Mouse (Mus musculus) spleen, adult 18-20 months (tissue): ENCODE data around the gene Sorbs1.

ENCODE experiments used
- DNase-seq, 2 experiments: peaks; one replicate each; pipeline ENCODE4 v3.0.0; 2022; ENCODE audit warnings: mixed read lengths in 2 of 2

The Sorbs1 gene

GRCm38 (mm10) chr19:40336694-40337093 is 176.9 kb downstream of the Sorbs1 start:
- no peak for DNase-seq

- DNase-seq, result no peak
These were observed 179.7 kb downstream of the Sorbs1 start for GRCm38 (mm10) chr19:40333905-40334304.

GRCm38 (mm10) chr19:40333081-40333480 is 180.5 kb downstream of the Sorbs1 start:
- no peak for DNase-seq

DNA sequence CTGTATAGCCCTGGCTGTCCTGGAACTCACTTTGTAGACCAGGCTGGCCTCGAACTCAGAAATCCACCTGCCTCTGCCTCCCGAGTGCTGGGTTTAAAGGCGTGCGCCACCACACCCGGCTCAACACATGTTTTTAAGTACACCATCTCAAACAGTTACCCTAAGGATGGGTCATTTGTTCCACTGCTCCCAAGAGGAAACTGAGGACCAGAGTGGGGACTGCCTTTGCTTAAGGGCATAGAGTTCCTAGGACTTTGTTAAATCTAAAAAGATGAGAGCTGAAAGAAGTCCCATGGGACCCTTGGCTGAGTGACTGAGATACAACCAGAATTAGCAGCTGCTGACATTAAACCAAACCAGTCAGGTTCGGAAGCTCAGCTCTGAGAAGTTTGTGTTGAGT is 181.3 kb downstream of the Sorbs1 start:
- DNase-seq, result no peak

DNA sequence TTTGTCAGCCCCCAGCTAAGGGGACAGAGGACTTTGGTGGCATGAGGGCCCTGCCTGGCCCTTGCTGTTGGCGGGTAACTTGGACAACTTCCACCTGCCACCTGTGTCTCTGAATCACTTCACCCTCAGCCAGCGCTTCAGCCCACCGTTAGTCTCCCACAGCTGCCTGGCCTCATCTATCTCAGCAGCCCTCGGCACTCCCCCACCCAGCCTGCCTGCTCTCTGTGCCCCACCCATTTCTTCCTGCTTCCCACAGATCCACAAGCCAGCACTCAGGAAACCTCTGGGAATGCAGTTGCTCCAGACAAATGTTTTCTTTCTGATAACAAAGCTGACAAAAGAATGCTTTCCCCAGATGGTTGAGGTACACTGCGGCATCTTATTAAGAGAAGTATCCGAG is 181.7 kb downstream of the Sorbs1 start:
- no peak for DNase-seq

GRCm38 (mm10) chr19:40326126-40326525 is 187.5 kb downstream of the Sorbs1 start:
- DNase-seq, result no peak

DNA sequence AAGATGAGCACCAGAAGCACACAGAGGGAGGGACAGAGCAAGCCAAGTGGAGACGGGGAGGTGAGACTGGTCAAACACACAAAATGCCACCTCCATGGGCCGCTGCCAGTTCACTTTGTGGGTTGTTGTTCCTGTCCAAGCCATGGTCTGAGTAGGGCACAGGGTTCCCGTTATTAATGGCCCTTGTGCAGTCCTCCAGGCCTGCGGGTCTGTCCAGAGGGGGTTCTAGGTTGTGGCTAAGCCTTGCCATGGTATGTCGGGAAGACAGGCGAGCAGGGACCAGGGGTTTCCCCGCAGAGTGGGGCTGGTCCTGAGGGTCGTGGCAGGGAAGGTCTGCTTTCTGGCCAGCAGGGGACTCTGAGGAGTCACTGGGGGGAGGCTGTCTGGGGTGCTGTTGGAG is 188.2 kb downstream of the Sorbs1 start:
- DNase-seq, result no peak

- no peak for DNase-seq
These were observed 191.4 kb downstream of the Sorbs1 start for GRCm38 (mm10) chr19:40322226-40322625.

DNA sequence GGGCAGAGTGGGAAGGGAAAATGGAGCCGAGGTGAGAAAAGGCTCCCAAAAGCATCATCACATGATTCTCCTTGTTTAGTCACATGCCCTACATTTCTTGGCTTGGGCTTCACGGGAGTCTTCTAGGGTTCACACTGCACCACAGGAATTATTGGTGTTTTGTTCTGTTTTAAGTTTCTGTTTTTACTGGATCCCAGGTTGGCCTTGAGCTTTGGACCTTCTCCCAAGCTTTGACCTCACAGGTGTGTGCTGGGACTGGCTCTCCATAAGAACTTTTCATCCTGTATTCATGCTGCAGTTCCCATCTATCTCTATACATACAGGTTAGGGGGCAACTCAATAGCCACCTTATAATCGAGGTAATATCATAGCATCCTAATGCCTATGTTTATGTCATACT is 194.4 kb downstream of the Sorbs1 start:
- no peak for DNase-seq

DNA sequence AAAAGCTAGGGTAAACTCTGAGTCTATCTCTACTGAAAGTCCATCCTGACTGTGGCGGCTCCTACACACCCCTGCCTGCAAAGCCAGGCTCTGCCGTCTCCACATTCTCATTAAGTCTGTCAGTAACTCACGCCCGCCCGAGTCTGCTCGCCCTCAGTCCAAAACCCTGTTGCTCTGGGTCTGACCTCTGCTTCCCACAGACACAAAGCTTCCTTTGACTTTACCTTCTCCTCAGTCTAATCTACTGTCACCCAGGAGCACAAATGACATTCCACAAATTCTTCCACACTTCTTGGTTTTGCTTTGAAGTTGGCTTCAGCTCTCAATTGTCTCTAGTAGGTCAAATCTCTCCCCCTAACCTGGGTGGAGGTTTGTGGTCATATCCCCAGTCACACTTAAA is 195.1 kb downstream of the Sorbs1 start:
- no peak for DNase-seq

DNA sequence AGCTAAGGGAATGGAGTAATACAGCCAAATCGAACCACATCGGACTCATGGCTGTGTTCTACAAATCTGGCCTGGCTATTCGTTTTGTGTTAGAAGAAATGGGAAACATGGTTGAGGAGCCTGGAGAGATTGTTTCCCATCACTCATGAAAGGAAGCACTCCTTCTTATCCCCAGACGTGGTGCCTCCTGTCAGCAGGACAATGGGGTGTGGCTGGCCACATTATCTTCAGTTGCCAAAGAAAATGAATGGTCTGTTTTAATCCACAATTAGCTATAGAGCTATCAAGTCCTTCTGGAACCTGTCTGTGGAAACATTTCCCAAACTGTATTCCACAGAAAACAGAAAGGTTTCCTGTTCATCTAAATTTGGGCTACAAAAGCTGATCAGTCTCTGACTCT is 196.6 kb downstream of the Sorbs1 start:
- DNase-seq, result no peak

GRCm38 (mm10) chr19:40314252-40314651 is 199.3 kb downstream of the Sorbs1 start:
- no peak for DNase-seq

- no peak for DNase-seq
These were observed 201.9 kb downstream of the Sorbs1 start for GRCm38 (mm10) chr19:40311631-40312030.

GRCm38 (mm10) chr19:40310410-40311130 is 203.0 kb downstream of the Sorbs1 start:
- no peak for DNase-seq

- no peak for DNase-seq
These were observed 203.7 kb downstream of the Sorbs1 start for GRCm38 (mm10) chr19:40309911-40310310.

DNA sequence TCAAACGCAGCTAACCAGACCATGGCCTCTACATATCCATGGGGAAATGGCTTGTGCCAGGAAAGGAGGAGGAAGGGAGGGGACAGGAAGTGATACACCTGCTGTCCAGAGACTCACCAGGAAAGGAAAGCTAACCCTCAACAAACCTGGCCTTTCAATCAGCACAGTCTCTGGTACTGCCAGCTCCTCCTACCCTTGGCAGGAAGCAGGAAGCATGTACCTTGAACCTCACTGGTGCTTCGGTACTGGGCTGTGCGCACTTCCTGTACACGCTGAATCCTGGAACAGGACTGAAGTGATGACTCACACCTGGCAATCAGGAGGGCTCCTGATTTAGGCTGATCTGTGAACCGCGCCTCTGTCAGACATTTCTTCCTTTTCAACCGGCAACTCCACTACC is 206.0 kb downstream of the Sorbs1 start:
- DNase-seq, result no peak

- DNase-seq, result no peak
These were observed 206.9 kb downstream of the Sorbs1 start for GRCm38 (mm10) chr19:40306631-40307030.

DNA sequence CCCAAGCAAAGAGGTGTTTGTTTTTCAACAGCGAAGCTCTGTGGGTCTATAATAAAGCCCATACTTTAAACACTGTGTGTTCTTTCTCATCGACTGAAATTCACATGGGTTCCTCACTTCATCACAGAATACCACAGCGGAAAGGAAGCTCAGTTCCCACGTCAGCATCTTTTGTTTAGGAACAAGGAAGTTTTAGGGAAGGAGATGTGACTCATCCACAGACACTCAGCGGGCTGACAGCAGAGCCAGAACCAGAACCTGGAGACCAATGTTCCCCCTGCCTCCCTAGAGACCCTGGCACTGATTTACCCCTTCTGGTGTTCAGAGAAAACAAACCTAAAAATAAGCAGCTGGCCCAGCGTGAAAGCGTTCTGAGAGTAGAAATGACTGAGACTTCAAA is 208.1 kb downstream of the Sorbs1 start:
- no peak for DNase-seq

DNA sequence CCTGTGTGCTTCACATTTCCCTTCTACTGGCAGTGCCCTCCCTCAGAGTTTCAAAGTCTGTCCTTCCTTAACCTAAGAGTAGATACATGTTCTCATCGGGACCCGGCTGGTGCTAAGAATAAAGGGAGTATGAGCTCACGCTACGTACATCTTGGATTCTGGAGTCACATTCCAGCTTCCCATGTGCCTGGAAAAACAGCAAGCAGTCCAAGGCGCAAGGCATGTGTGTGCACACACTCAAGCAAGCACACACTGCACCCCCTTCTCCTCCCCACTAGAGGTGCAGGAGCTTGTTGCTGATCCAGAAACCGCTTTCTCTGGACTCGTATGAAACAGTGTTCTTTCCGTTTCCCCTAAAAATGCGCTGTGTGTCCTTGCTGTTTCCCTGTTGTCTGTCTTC is 210.7 kb downstream of the Sorbs1 start:
- DNase-seq, result no peak

- DNase-seq, result no peak
These were observed 211.1 kb downstream of the Sorbs1 start for GRCm38 (mm10) chr19:40302477-40302876.

- DNase-seq, result no peak
These were observed 213.4 kb downstream of the Sorbs1 start for GRCm38 (mm10) chr19:40299983-40300759.

DNA sequence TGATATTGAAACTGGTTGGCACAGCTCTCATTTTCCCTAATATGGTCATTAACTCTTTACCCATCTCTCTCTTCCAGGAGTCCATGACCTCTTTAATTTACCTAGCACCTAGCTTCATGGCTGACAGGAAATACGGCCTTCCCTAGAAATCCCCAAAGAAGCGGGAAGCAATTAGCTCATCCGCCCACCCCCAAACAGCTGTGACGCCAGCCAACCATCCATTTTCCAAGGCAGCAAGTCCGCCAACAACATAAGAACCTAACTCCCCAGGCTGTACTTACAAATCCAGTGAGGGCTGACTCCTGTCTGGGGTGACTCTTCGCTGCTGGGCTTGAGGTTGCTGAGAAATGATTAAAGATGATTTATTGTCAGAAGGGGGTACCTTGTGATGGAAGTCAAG is 214.4 kb downstream of the Sorbs1 start:
- no peak for DNase-seq

DNA sequence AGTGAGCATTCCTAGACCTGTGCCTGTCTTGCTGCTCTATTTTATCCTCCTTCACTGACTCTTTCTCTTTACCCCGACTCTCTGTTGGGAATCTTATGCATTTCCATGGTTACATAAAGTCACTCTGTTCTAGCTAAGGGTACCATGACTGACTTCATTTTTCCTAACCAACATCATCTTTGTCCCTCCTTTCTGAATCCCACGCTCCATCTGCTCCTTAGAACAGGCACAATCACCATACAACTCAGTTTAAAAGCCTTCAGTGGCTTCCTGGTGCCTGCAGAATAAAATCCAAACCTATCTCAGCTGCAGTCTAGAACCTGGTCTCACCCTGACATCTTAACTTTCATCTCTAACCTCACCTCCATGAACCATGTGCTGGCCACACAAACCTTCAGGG is 215.0 kb downstream of the Sorbs1 start:
- DNase-seq, result no peak

GRCm38 (mm10) chr19:40297798-40298144 is 215.8 kb downstream of the Sorbs1 start:
- DNase-seq, result no peak
